Mouse (Mus musculus) spleen, adult 2 months (tissue): ENCODE results near the gene Slc25a26.

Experiments
- CTCF ChIP-seq: fragments of 200-500 bp; IDR thresholded peaks from 2 replicates; pipeline ENCODE4 v1.5.1; 2011; ENCODE audit warnings: mild to moderate bottlenecking, inconsistent platforms; ENCODE audit not compliant: insufficient read depth, insufficient read length, insufficient replicate concordance; ENCODE audit errors: extremely low read depth
- POLR2A ChIP-seq: fragments of 200-500 bp; IDR thresholded peaks from 2 replicates; pipeline ENCODE4 v1.6.1; 2011; ENCODE audit warnings: low read depth, low read length, inconsistent platforms

GRCm38 (mm10) chr6:94540615-94541014 is 40.5 kb downstream of the Slc25a26 start:
- TF ChIP-seq CTCF (no peak), POLR2A (no peak)
